Mouse (Mus musculus) gastrocnemius, postnatal 10 days (tissue): ENCODE measurements around the gene Coch. TPM values are rescaled to one million over a fixed set of nuclear protein-coding genes. Genes with fewer than 3 reads are reported as not detected.
"Not testable (repeated sequence)": the region's sequence is repeated elsewhere in the genome, so short reads cannot be mapped to it uniquely, and the experiment has no call there.

Source experiments
- DNase-seq: peaks from one replicate; pipeline ENCODE4 v3.0.0; 2021; ENCODE audit warnings: mixed read lengths
- total RNA-seq, 2 experiments: library from RNA; stranded (reverse); gene quantifications; 2 replicates each; pipeline ENCODE4 v1.2.3; 2021

The Coch gene
- total RNA-seq, 2 experiments from 2014 or later: 0.09 to 0.18 TPM

DNA sequence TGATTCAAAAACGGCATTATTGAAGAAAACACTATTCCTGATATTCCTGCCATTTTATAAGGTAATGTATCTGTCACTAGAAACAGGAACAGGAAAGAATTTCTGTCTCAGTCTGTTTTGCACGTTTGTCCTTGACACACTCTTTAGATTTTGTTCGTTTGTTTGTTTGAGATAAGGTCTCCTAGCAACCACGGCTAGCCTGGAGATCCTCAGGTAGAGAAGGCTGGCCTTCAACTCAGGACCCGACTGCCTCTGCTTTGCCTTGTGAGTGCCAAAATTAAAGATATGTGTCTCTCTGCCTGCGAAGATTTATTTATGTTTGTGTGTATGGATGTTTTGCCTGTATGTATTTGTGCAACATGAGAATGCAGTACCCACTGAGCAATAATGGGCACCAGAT lies 48.7 kb downstream of the Coch start:
- DNase-seq: no peak

DNA sequence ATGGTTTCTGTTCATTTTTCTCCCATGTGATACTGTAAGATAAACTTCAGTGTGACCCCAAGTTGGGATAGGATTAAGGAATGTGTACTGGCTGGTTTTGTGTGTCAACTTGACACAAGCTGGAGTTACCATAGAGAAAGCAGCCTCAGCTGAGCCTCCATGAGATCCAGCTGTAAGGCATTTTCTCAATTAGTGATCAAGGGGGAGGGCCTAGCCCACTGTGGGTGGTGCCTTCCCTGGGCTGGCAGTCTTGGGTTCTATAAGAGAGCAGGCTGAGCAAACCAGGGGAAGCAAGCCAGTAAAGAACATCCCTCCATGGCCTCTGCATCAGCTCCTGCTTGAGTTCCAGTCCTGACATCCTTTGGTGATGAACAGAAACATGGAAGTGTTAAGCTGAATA lies 56.3 kb downstream of the Coch start:
- DNase-seq: not testable (repeated sequence)

Other genes starting within 250 kb of the Coch start
- 1 to 10 TPM; 5.8 to 7.7 TPM for gene G2e3, start 245.3 kb upstream of the Coch start, total RNA-seq
- 10 to 100 TPM; 30.7 to 30.9 TPM for gene Scfd1, start 215.8 kb upstream of the Coch start, total RNA-seq
- 10 to 100 TPM; 40.6 to 43.7 TPM for gene Ap4s1, start 97.7 kb downstream of the Coch start, total RNA-seq
- 100 to 1,000 TPM; 137 to 138 TPM for gene Strn3, start 98.6 kb downstream of the Coch start, total RNA-seq
- gene Hectd1, start 236.2 kb downstream of the Coch start, total RNA-seq: 10 to 100 TPM; 85.6 to 90.6 TPM